Mouse (Mus musculus) layer of hippocampus, adult 9-10 months (tissue): ENCODE data around the gene Urad.

Experiments
- DNase-seq: peaks from one replicate; pipeline ENCODE4 v3.0.0; 2022; ENCODE audit warnings: low spot score

Urad gene

GRCm38 (mm10) chr5:147322183-147322582 is at the start of gene Urad:
Gene Urad (minus strand): TSS chr5:147322440.
- DNase-seq, result no peak

GRCm38 (mm10) chr5:147370276-147370675 is 48.0 kb upstream of the Urad start:
- DNase-seq, result no peak

GRCm38 (mm10) chr5:147368221-147368620 is 46.0 kb upstream of the Urad start:
- DNase-seq, result no peak

- DNase-seq, result no peak
Observed at GRCm38 (mm10) chr5:147365995-147366765, 43.9 kb upstream of the Urad start.

GRCm38 (mm10) chr5:147363054-147363453 is 40.8 kb upstream of the Urad start:
- DNase-seq, result no peak

GRCm38 (mm10) chr5:147358481-147358880 is 36.2 kb upstream of the Urad start:
- DNase-seq, result no peak

GRCm38 (mm10) chr5:147357536-147357935 is 35.3 kb upstream of the Urad start:
- DNase-seq, result no peak

GRCm38 (mm10) chr5:147356260-147357055 is 34.2 kb upstream of the Urad start:
- DNase-seq, result no peak

- no peak for DNase-seq
Observed at GRCm38 (mm10) chr5:147355788-147356187, 33.5 kb upstream of the Urad start.

GRCm38 (mm10) chr5:147354985-147355384 is 32.7 kb upstream of the Urad start:
- DNase-seq, result no peak

GRCm38 (mm10) chr5:147354161-147354780 is 32.0 kb upstream of the Urad start:
- DNase-seq, result peak; percentile 52

- DNase-seq, result no peak
Observed at GRCm38 (mm10) chr5:147351931-147352330, 29.7 kb upstream of the Urad start.

- no peak for DNase-seq
Observed at GRCm38 (mm10) chr5:147345981-147346380, 23.7 kb upstream of the Urad start.

GRCm38 (mm10) chr5:147343904-147344303 is 21.7 kb upstream of the Urad start:
- no peak for DNase-seq

GRCm38 (mm10) chr5:147342901-147343300 is 20.7 kb upstream of the Urad start:
- DNase-seq, result no peak

- no peak for DNase-seq
Observed at GRCm38 (mm10) chr5:147340741-147341414, 18.6 kb upstream of the Urad start.

GRCm38 (mm10) chr5:147339560-147339959 is 17.3 kb upstream of the Urad start:
- DNase-seq, result no peak

- no peak for DNase-seq
Observed at GRCm38 (mm10) chr5:147338967-147339366, 16.7 kb upstream of the Urad start.

GRCm38 (mm10) chr5:147332711-147333110 is 10.5 kb upstream of the Urad start:
- DNase-seq, result no peak

- no peak for DNase-seq
Observed at GRCm38 (mm10) chr5:147331547-147331946, 9.3 kb upstream of the Urad start.

- no peak for DNase-seq
Observed at GRCm38 (mm10) chr5:147329946-147330345, 7.7 kb upstream of the Urad start.

GRCm38 (mm10) chr5:147327636-147328035 is 5.4 kb upstream of the Urad start:
- no peak for DNase-seq
